Mouse (Mus musculus) cerebellum, adult 18-20 months (tissue): ENCODE data around the gene Nrip3.

ENCODE experiments used
- DNase-seq, 2 experiments: peaks; one replicate each; pipeline ENCODE4 v3.0.0; 2021

Gene Nrip3

GRCm38 (mm10) chr7:109767575-109768350 lies 14.1 kb downstream of the Nrip3 start:
- no peak for DNase-seq

- DNase-seq, result no peak
Observed at GRCm38 (mm10) chr7:109764009-109764408, 17.8 kb downstream of the Nrip3 start.

GRCm38 (mm10) chr7:109756291-109756690 lies 25.5 kb downstream of the Nrip3 start:
- no peak for DNase-seq

- no peak for DNase-seq
Observed at GRCm38 (mm10) chr7:109754034-109754433, 27.8 kb downstream of the Nrip3 start.

GRCm38 (mm10) chr7:109752008-109752925 lies 29.6 kb downstream of the Nrip3 start, which contains the start of gene Tmem9b:
Gene Tmem9b, minus strand, starts transcription at chr7:109752875.
- DNase-seq, result peak; percentile 82 to 88

- no peak for DNase-seq
Observed at GRCm38 (mm10) chr7:109751427-109752007, 30.3 kb downstream of the Nrip3 start.

- no peak for DNase-seq
Observed at GRCm38 (mm10) chr7:109747747-109748146, 34.1 kb downstream of the Nrip3 start.

- no peak for DNase-seq
Observed at GRCm38 (mm10) chr7:109741703-109742102, 40.1 kb downstream of the Nrip3 start.

- DNase-seq, result no peak
Observed at GRCm38 (mm10) chr7:109741060-109741459, 40.8 kb downstream of the Nrip3 start.

GRCm38 (mm10) chr7:109739822-109740370 lies 41.9 kb downstream of the Nrip3 start:
- no peak for DNase-seq

- DNase-seq, result no peak
Observed at GRCm38 (mm10) chr7:109734806-109735205, 47.0 kb downstream of the Nrip3 start.

- DNase-seq, result no peak
Observed at GRCm38 (mm10) chr7:109731626-109732025, 50.2 kb downstream of the Nrip3 start, which contains the start of gene Ascl3. Gene Ascl3, minus strand, starts transcription at chr7:109731726.

- no peak for DNase-seq
Observed at GRCm38 (mm10) chr7:109723697-109724096, 58.1 kb downstream of the Nrip3 start, which contains the start of gene BC051019. Gene BC051019, minus strand, starts transcription at chr7:109723850.

GRCm38 (mm10) chr7:109723114-109723513 lies 58.7 kb downstream of the Nrip3 start:
- DNase-seq, result no peak

- DNase-seq, result no peak
Observed at GRCm38 (mm10) chr7:109722618-109723017, 59.2 kb downstream of the Nrip3 start.

GRCm38 (mm10) chr7:109719286-109719685 lies 62.5 kb downstream of the Nrip3 start:
- peak; percentile 31 to 42 for DNase-seq

- no peak for DNase-seq
Observed at GRCm38 (mm10) chr7:109713434-109713982, 68.3 kb downstream of the Nrip3 start.

GRCm38 (mm10) chr7:109712198-109712597 lies 69.6 kb downstream of the Nrip3 start:
- no peak for DNase-seq

GRCm38 (mm10) chr7:109710069-109710468 lies 71.8 kb downstream of the Nrip3 start:
- no peak for DNase-seq

GRCm38 (mm10) chr7:109708961-109709382 lies 72.9 kb downstream of the Nrip3 start:
- DNase-seq, result no peak
